ENCODE assay signal across 10 mouse cellular contexts in the genomic region with DNA sequence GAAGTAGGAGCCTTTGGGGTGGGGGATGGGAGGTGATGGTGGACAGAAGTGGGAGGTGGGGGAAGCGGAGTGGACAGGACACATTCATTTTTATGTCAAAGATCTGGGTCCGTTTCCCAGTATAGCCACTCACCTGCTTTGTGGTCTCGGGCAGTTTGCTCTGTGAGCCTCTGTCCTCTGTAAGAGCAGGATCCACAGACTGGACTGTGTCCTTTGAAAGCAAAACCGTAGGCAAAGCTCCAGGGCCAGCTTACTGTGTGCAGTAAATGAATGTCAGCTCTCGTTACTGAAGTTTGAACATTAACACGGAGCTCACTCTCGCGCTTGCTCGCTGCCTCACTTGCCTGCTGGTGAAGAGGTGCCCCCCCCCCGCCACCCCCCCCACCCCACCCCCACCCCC.
DNase-seq lines count a peak whose midpoint lies in the region; ATAC-seq and TF ChIP-seq lines count a peak whose summit lies in the region.
"Had no signal": no experiment of that assay in that cellular context is flagged by ENCODE, and none has a peak within 500 bp of the region (broad histone marks: within the 10 kb centered on the region; RNA-seq: fewer than 3 reads in every experiment).

No protein-coding gene starts in this region.

- no peak for TF ChIP-seq EP300 in stomach, postnatal 0 days (optimal IDR thresholded peaks at IDR 0.05)

- no peak overlapping the region for H3K9ac ChIP-seq in forebrain, embryonic 15.5 days (replicated peaks)
- no peak overlapping the region for H3K9ac ChIP-seq in stomach, postnatal 0 days (ENCODE audit: low read length)
- H3K9ac ChIP-seq: hindbrain, embryonic 14.5 days; neural tube, embryonic 12.5 days had no signal

- DNase-seq in forebrain, embryonic 10.5 days (ENCODE audit: extremely low spot score, low spot score): no peak
- DNase-seq in retina, postnatal 1 day: peak; percentile 58
- no peak for DNase-seq in retina, embryonic 14.5 days (ENCODE audit: low spot score)
- peak; percentile 85 to 93 for DNase-seq in kidney, postnatal 36 days
- DNase-seq in stomach, postnatal 0 days (ENCODE audit: low spot score): no peak
- no peak for DNase-seq in thymus, postnatal 14 days
- no peak for DNase-seq in spleen, postnatal 14 days (ENCODE audit: low spot score in 2 of 2)

- peaks cover 42% of the 10 kb centered on the region for H3K4me1 ChIP-seq in forebrain, embryonic 10.5 days
- H3K4me1 ChIP-seq in forebrain, embryonic 15.5 days: peaks cover 17% of the 10 kb centered on the region
- peaks cover 4% of the 10 kb centered on the region; the same call in 1 of the 2 replicates for H3K4me1 ChIP-seq in stomach, postnatal 0 days (replicated peaks; ENCODE audit: control insufficient read depth, insufficient read depth)

- WGBS in forebrain, embryonic 10.5 days: 38% methylated on average over 9 of the region's 10 CpGs
- 25% methylated on average over 9 of the region's 10 CpGs for WGBS in forebrain, embryonic 15.5 days
- 5% methylated on average over 10 of the region's 10 CpGs for WGBS in stomach, postnatal 0 days

- H3K27ac ChIP-seq in forebrain, embryonic 10.5 days: 0 out of 2 replicates have a peak overlapping the region, but pooled peaks have one; percentile 32
- no peak overlapping the region for H3K27ac ChIP-seq in forebrain, embryonic 15.5 days (replicated peaks)
- H3K27ac ChIP-seq in stomach, postnatal 0 days (replicated peaks): 0 out of 2 replicates have a peak overlapping the region, but pooled peaks have one; percentile 8
- H3K27ac ChIP-seq: hindbrain, embryonic 14.5 days; neural tube, embryonic 12.5 days had no signal

- TF ChIP-seq CTCF in stomach, postnatal 0 days (IDR thresholded peaks at IDR 0.05; ENCODE audit: low read depth): no peak

- H3K36me3 ChIP-seq in forebrain, embryonic 10.5 days (replicated peaks): no peaks in the 10 kb centered on the region
- no peaks in the 10 kb centered on the region for H3K36me3 ChIP-seq in forebrain, embryonic 15.5 days
- no peaks in the 10 kb centered on the region for H3K36me3 ChIP-seq in stomach, postnatal 0 days (ENCODE audit: control insufficient read depth, insufficient read depth, low read length)
- H3K36me3 ChIP-seq: neural tube, embryonic 12.5 days had no signal

- no peak overlapping the region for H3K4me3 ChIP-seq in forebrain, embryonic 10.5 days
- H3K4me3 ChIP-seq in forebrain, embryonic 15.5 days: no peak overlapping the region
- H3K4me3 ChIP-seq in stomach, postnatal 0 days (ENCODE audit: low read depth, low read length): no peak overlapping the region
- H3K4me3 ChIP-seq: neural tube, embryonic 12.5 days had no signal

- H3K27me3 ChIP-seq in forebrain, embryonic 10.5 days (ENCODE audit: poor library complexity, severe bottlenecking): no peaks in the 10 kb centered on the region
- no peaks in the 10 kb centered on the region for H3K27me3 ChIP-seq in forebrain, embryonic 15.5 days
- no peaks in the 10 kb centered on the region for H3K27me3 ChIP-seq in stomach, postnatal 0 days (ENCODE audit: control insufficient read depth, insufficient read depth, low read length)
- H3K27me3 ChIP-seq: neural tube, embryonic 12.5 days had no signal

- no peaks in the 10 kb centered on the region for H3K9me3 ChIP-seq in forebrain, embryonic 10.5 days
- H3K9me3 ChIP-seq in forebrain, embryonic 15.5 days: no peaks in the 10 kb centered on the region
- H3K9me3 ChIP-seq in stomach, postnatal 0 days (ENCODE audit: control insufficient read depth, low read length): no peaks in the 10 kb centered on the region
- H3K9me3 ChIP-seq: neural tube, embryonic 12.5 days had no signal

- no peak for ATAC-seq in forebrain, embryonic 15.5 days (replicated peaks)
- ATAC-seq in stomach, postnatal 0 days (ENCODE audit: low FRiP score, low TSS enrichment): peak; percentile 49

- no peak overlapping the region for H3K4me2 ChIP-seq in forebrain, embryonic 15.5 days (replicated peaks)
- peak overlapping the region; percentile 36 for H3K4me2 ChIP-seq in stomach, postnatal 0 days (replicated peaks; ENCODE audit: low read depth)
- H3K4me2 ChIP-seq: hindbrain, embryonic 14.5 days; neural tube, embryonic 12.5 days had no signal

Comparison
In these comparisons a context has a peak if more than half of its experiments do, and no peak if none do; other contexts are left out.
1. DNase-seq: peak in retina, postnatal 1 day (single experiment) and kidney, postnatal 36 days (2 of 2); none in forebrain, embryonic 10.5 days (single experiment), retina, embryonic 14.5 days (single experiment), stomach, postnatal 0 days (single experiment), thymus, postnatal 14 days (single experiment) and spleen, postnatal 14 days (0 of 2).